ENCODE assay signal across 12 mouse cellular contexts in genomic region chr1:136788979-136789513, GRCm38 (mm10).
DNase-seq lines count a peak whose midpoint lies in the region; ATAC-seq lines count a peak whose summit lies in the region.
"Had no signal": no experiment of that assay in that cellular context is flagged by ENCODE, and none has a peak within 500 bp of the region (broad histone marks: within the 10 kb centered on the region; RNA-seq: fewer than 3 reads in every experiment).

No protein-coding gene starts in this region.

- no peak overlapping the region for H3K4me3 ChIP-seq in kidney, embryonic 16.5 days (ENCODE audit: low read length)
- no peak overlapping the region for H3K4me3 ChIP-seq in midbrain, embryonic 15.5 days
- H3K4me3 ChIP-seq: embryonic facial prominence, embryonic 15.5 days had no signal

- H3K9ac ChIP-seq in kidney, embryonic 16.5 days (replicated peaks; ENCODE audit: low read length) = no peak overlapping the region
- no peak overlapping the region for H3K9ac ChIP-seq in midbrain, embryonic 15.5 days
- H3K9ac ChIP-seq: embryonic facial prominence, embryonic 15.5 days; liver, embryonic 14.5 days had no signal

- DNase-seq in heart, adult 11 months = peak; percentile 78
- no peak for DNase-seq in heart, postnatal 4 days
- DNase-seq in kidney, adult 18-20 months = no peak
- DNase-seq in ZHBTc4 (ENCODE audit: low read depth, low spot score) = peak; percentile 49
- no peak for DNase-seq in urinary bladder, adult 2 months (ENCODE audit: low spot score)
- DNase-seq: cerebellum, adult 2 months had no signal

- H3K4me1 ChIP-seq in kidney, embryonic 16.5 days (ENCODE audit: insufficient read depth, low read length) = no peaks in the 10 kb centered on the region
- H3K4me1 ChIP-seq in midbrain, embryonic 15.5 days = no peaks in the 10 kb centered on the region
- H3K4me1 ChIP-seq: embryonic facial prominence, embryonic 15.5 days had no signal

- no peak overlapping the region for H3K27ac ChIP-seq in kidney, embryonic 16.5 days (ENCODE audit: low read length)
- no peak overlapping the region for H3K27ac ChIP-seq in midbrain, embryonic 15.5 days
- H3K27ac ChIP-seq: embryonic facial prominence, embryonic 15.5 days; liver, embryonic 14.5 days; macrophage had no signal

- 0 out of 2 replicates have a peak, but pooled peaks cover 3% of the 10 kb centered on the region for H3K9me3 ChIP-seq in kidney, embryonic 16.5 days (ENCODE audit: low read length)
- no peaks in the 10 kb centered on the region for H3K9me3 ChIP-seq in midbrain, embryonic 15.5 days
- H3K9me3 ChIP-seq: embryonic facial prominence, embryonic 15.5 days had no signal

- peak overlapping the region; percentile 24; the same call in 1 of the 2 replicates for H3K4me2 ChIP-seq in kidney, embryonic 16.5 days (replicated peaks; ENCODE audit: low read depth, low read length)
- peak overlapping the region; percentile 24; the same call in 1 of the 2 replicates for H3K4me2 ChIP-seq in midbrain, embryonic 15.5 days
- H3K4me2 ChIP-seq: embryonic facial prominence, embryonic 15.5 days had no signal

- no peaks in the 10 kb centered on the region for H3K36me3 ChIP-seq in kidney, embryonic 16.5 days (ENCODE audit: insufficient read depth, low read length)
- no peaks in the 10 kb centered on the region for H3K36me3 ChIP-seq in midbrain, embryonic 15.5 days (replicated peaks)
- H3K36me3 ChIP-seq: embryonic facial prominence, embryonic 15.5 days had no signal

- WGBS in kidney, embryonic 16.5 days = 57% methylated on average over 30 of the region's 30 CpGs
- 62% methylated on average over 30 of the region's 30 CpGs for WGBS in midbrain, embryonic 15.5 days

- no peak for ATAC-seq in kidney, embryonic 16.5 days (ENCODE audit: low FRiP score, low TSS enrichment)
- ATAC-seq in midbrain, embryonic 15.5 days (replicated peaks) = no peak
- no peak for ATAC-seq in erythroblast, adult 5-6 weeks (replicated peaks; ENCODE audit: low FRiP score, poor library complexity, severe bottlenecking)

- no peaks in the 10 kb centered on the region for H3K27me3 ChIP-seq in kidney, embryonic 16.5 days (ENCODE audit: insufficient read depth, low read length)
- no peaks in the 10 kb centered on the region for H3K27me3 ChIP-seq in midbrain, embryonic 15.5 days (replicated peaks)
- H3K27me3 ChIP-seq: embryonic facial prominence, embryonic 15.5 days had no signal

Comparison
In these comparisons a context has a peak if more than half of its experiments do, and no peak if none do; other contexts are left out.
1. DNase-seq: peak in heart, adult 11 months (single experiment) and ZHBTc4 (single experiment); none in heart, postnatal 4 days (single experiment), kidney, adult 18-20 months (single experiment) and urinary bladder, adult 2 months (single experiment).